Mouse (Mus musculus): ENCODE measurements at regions not wholly inside any gene's neighbourhood (a gene's known extent, or its start where the extent isn't known, plus 50 kb on each side); places are given as distances from the start of the nearest gene placed in this dataset.

- TF ChIP-seq CTCF (IDR thresholded peaks at IDR 0.05) = no peak
- TF ChIP-seq POLR2A (IDR thresholded peaks at IDR 0.05; ENCODE audit: insufficient read depth, low read depth, low read length) = no peak
These were observed 244.7 kb upstream of the Tenm4 start for GRCm38 (mm10) chr7:95926119-95927039.
